Mouse (Mus musculus) ES-Bruce4 (cell line): ENCODE data around the gene Dtnbp1.

Experiments used
- CTCF ChIP-seq: IDR thresholded peaks from one replicate; pipeline ENCODE4 v1.8.1; 2011; ENCODE audit warnings: low read depth, low read length
- POLR2A ChIP-seq: IDR thresholded peaks from one replicate; pipeline ENCODE4 v1.8.1; 2011; ENCODE audit warnings: low read length; ENCODE audit not compliant: insufficient read depth

DNA sequence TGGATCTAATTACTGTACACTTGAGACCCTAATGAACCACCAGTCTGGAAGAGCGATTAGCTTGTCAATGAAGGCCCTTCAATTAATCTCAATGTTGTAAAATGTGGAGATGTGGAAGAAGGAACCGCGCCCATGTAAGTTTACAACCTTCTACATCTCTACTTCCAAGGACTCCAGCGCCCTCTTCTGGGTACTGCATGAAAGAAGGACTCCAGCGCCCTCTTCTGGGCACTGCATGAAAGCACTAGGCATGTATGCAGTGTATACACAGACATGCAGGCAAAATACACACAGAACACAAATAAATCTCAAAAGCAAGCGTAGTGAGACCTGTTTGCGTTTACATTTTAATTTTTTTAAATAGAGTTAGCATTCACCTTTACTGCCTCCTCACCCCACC is 6.2 kb upstream of the Dtnbp1 start:
- TF ChIP-seq CTCF: peak; percentile 41
- TF ChIP-seq POLR2A: no peak
